Mouse (Mus musculus): ENCODE results near the gene Ephb2. TPM values are rescaled to one million over a fixed set of nuclear protein-coding genes. Genes with fewer than 3 reads are reported as not detected.

Gene Ephb2
- polyA plus RNA-seq, 1 experiment: 10.4 TPM

- Histone ChIP-seq H3K36me3 (ENCODE audit: control insufficient read depth, insufficient read depth, low read length) (no peaks in the 10 kb centered on the region), H3K27ac (ENCODE audit: insufficient read depth, low read depth, low read length) (no peak overlapping the region), H3K4me1 (ENCODE audit: control insufficient read depth, insufficient read depth, low read length) (no peaks in the 10 kb centered on the region), H3K27me3 (replicated peaks; ENCODE audit: control insufficient read depth, insufficient read depth, low read length) (no peaks in the 10 kb centered on the region), H3K4me3 (ENCODE audit: insufficient read depth, low read depth, low read length) (no peak overlapping the region)
- DNase-seq: no peak
- TF ChIP-seq POLR2A (IDR thresholded peaks at IDR 0.05; ENCODE audit: low read depth, low read length): no peak
- TF ChIP-seq CTCF (conservative IDR thresholded peaks at IDR 0.05; ENCODE audit: insufficient read depth, insufficient read length, low read depth, low read length): no peak
- 91% methylated on average over 6 of the region's 6 CpGs for WGBS
Observed at GRCm38 (mm10) chr4:136697325-136697724, 138.5 kb downstream of the Ephb2 start.

DNA sequence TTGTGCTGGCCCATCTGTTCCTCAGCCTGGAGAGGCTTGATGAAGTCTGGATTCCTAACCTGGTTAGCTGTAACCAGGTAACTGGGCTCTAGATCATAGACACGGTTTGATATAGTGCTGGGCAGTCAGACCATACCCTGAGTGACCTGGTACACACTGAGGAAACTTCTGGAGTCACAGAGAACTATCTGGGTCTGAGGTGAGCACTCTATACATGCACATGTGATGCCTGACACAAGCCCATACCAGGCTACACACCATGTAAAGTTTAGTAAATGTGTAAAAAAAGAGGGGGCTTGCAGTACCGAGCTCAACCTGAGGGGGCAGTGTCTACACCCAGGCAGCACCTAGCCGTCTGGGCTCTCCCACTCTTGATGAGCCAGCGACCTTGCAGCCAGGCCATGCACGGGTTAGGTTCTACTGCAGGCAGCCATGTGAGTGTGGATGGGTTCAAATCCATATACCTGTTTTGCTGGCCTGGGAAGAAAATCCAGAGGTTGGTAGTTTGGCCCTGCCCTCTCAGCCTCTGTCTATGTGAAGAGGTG, 139.3 kb downstream of the Ephb2 start:
- no peaks in the 10 kb centered on the region for H3K27me3 ChIP-seq (replicated peaks; ENCODE audit: control insufficient read depth, insufficient read depth, low read length)
- H3K4me3 ChIP-seq (ENCODE audit: insufficient read depth, low read depth, low read length): no peak overlapping the region
- H3K27ac ChIP-seq (ENCODE audit: insufficient read depth, low read depth, low read length): no peak overlapping the region
- no peak for TF ChIP-seq POLR2A (IDR thresholded peaks at IDR 0.05; ENCODE audit: low read depth, low read length)
- TF ChIP-seq CTCF (conservative IDR thresholded peaks at IDR 0.05; ENCODE audit: insufficient read depth, insufficient read length, low read depth, low read length): peak; percentile 92
- peak; percentile 60 for DNase-seq
- H3K4me1 ChIP-seq (ENCODE audit: control insufficient read depth, insufficient read depth, low read length): no peaks in the 10 kb centered on the region
- 19% methylated on average over 5 of the region's 5 CpGs for WGBS
- H3K36me3 ChIP-seq (ENCODE audit: control insufficient read depth, insufficient read depth, low read length): no peaks in the 10 kb centered on the region

GRCm38 (mm10) chr4:136695696-136696095, 140.1 kb downstream of the Ephb2 start:
- Histone ChIP-seq H3K36me3 (ENCODE audit: control insufficient read depth, insufficient read depth, low read length) (no peaks in the 10 kb centered on the region), H3K27me3 (replicated peaks; ENCODE audit: control insufficient read depth, insufficient read depth, low read length) (no peaks in the 10 kb centered on the region), H3K4me3 (ENCODE audit: insufficient read depth, low read depth, low read length) (no peak overlapping the region), H3K27ac (ENCODE audit: insufficient read depth, low read depth, low read length) (no peak overlapping the region), H3K4me1 (ENCODE audit: control insufficient read depth, insufficient read depth, low read length) (no peaks in the 10 kb centered on the region)
- 86% methylated on average over 9 of the region's 9 CpGs for WGBS
- no peak for TF ChIP-seq POLR2A (IDR thresholded peaks at IDR 0.05; ENCODE audit: low read depth, low read length)
- TF ChIP-seq CTCF (conservative IDR thresholded peaks at IDR 0.05; ENCODE audit: insufficient read depth, insufficient read length, low read depth, low read length): no peak
- DNase-seq: no peak

GRCm38 (mm10) chr4:136690034-136690433, 145.8 kb downstream of the Ephb2 start:
- H3K27me3 ChIP-seq (replicated peaks; ENCODE audit: control insufficient read depth, insufficient read depth, low read length): no peaks in the 10 kb centered on the region
- H3K36me3 ChIP-seq (ENCODE audit: control insufficient read depth, insufficient read depth, low read length): no peaks in the 10 kb centered on the region
- DNase-seq: no peak
- H3K4me1 ChIP-seq (ENCODE audit: control insufficient read depth, insufficient read depth, low read length): no peaks in the 10 kb centered on the region
- H3K27ac ChIP-seq (ENCODE audit: insufficient read depth, low read depth, low read length): no peak overlapping the region
- no peak overlapping the region for H3K4me3 ChIP-seq (ENCODE audit: insufficient read depth, low read depth, low read length)
- no peak for TF ChIP-seq POLR2A (IDR thresholded peaks at IDR 0.05; ENCODE audit: low read depth, low read length)
- TF ChIP-seq CTCF (conservative IDR thresholded peaks at IDR 0.05; ENCODE audit: insufficient read depth, insufficient read length, low read depth, low read length): no peak
- 78% methylated on average over 12 of the region's 12 CpGs for WGBS

DNA sequence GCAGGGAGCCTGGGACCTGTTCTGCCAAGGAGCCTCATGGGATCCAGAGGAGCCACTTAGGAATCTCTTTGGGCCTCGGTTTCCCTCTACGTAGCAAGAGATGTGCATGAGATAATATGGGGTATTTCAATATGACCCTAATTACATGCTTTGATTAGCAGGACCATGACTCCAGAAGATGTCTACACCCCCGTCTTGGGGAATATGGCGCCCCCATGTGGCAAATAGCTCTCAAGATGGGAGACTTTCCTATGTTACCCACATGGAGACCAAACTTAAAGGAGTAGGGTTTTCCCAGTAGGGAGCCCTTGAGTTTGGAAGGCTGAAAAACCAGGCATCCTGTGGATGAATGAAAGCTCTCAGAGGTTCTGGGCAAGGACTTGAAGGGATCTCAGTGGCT, 147.7 kb downstream of the Ephb2 start:
- TF ChIP-seq CTCF (conservative IDR thresholded peaks at IDR 0.05; ENCODE audit: insufficient read depth, insufficient read length, low read depth, low read length): no peak
- no peak for TF ChIP-seq POLR2A (IDR thresholded peaks at IDR 0.05; ENCODE audit: low read depth, low read length)
- Histone ChIP-seq H3K27ac (ENCODE audit: insufficient read depth, low read depth, low read length) (no peak overlapping the region), H3K27me3 (replicated peaks; ENCODE audit: control insufficient read depth, insufficient read depth, low read length) (no peaks in the 10 kb centered on the region), H3K4me1 (ENCODE audit: control insufficient read depth, insufficient read depth, low read length) (no peaks in the 10 kb centered on the region), H3K4me3 (ENCODE audit: insufficient read depth, low read depth, low read length) (no peak overlapping the region), H3K36me3 (ENCODE audit: control insufficient read depth, insufficient read depth, low read length) (no peaks in the 10 kb centered on the region)
- no peak for DNase-seq
- WGBS: 69% methylated on average over 4 of the region's 4 CpGs

DNA sequence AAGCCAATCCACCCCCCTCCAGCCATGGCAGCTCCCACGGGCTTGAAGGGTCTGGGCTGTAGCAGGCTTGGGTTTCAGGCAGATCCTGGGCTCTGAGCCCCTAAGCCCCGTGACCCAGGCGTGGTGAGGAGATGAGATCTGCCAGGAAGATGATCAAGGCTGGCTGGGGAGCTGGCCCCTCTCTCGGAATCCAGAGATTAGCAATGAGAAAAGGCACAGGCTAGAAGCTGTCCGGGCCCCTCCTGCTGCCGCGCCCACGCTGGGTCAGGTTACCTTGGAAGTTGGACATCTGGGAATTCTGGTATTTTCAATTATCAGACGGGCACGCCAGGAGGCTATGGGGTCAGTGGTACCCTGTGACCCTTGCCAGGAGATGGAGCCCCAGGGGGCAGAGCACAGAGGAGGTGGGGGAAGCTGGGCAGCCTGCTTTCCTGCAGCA, 150.3 kb downstream of the Ephb2 start:
- DNase-seq: no peak
- H3K27ac ChIP-seq (ENCODE audit: insufficient read depth, low read depth, low read length): no peak overlapping the region
- 68% methylated on average over 10 of the region's 10 CpGs for WGBS
- H3K27me3 ChIP-seq (replicated peaks; ENCODE audit: control insufficient read depth, insufficient read depth, low read length): no peaks in the 10 kb centered on the region
- H3K4me3 ChIP-seq (ENCODE audit: insufficient read depth, low read depth, low read length): no peak overlapping the region
- H3K4me1 ChIP-seq (ENCODE audit: control insufficient read depth, insufficient read depth, low read length): no peaks in the 10 kb centered on the region
- no peaks in the 10 kb centered on the region for H3K36me3 ChIP-seq (ENCODE audit: control insufficient read depth, insufficient read depth, low read length)
- TF ChIP-seq POLR2A (IDR thresholded peaks at IDR 0.05; ENCODE audit: low read depth, low read length) (no peak), CTCF (conservative IDR thresholded peaks at IDR 0.05; ENCODE audit: insufficient read depth, insufficient read length, low read depth, low read length) (no peak)

- no peaks in the 10 kb centered on the region for H3K36me3 ChIP-seq (ENCODE audit: control insufficient read depth, insufficient read depth, low read length)
- H3K4me1 ChIP-seq (ENCODE audit: control insufficient read depth, insufficient read depth, low read length): no peaks in the 10 kb centered on the region
- H3K4me3 ChIP-seq (ENCODE audit: insufficient read depth, low read depth, low read length): no peak overlapping the region
- H3K27ac ChIP-seq (ENCODE audit: insufficient read depth, low read depth, low read length): no peak overlapping the region
- no peak for DNase-seq
- H3K27me3 ChIP-seq (replicated peaks; ENCODE audit: control insufficient read depth, insufficient read depth, low read length): no peaks in the 10 kb centered on the region
- TF ChIP-seq CTCF (conservative IDR thresholded peaks at IDR 0.05; ENCODE audit: insufficient read depth, insufficient read length, low read depth, low read length) (no peak), POLR2A (IDR thresholded peaks at IDR 0.05; ENCODE audit: low read depth, low read length) (no peak)
- 69% methylated on average over 6 of the region's 6 CpGs for WGBS
Observed at GRCm38 (mm10) chr4:136684485-136684884, 151.3 kb downstream of the Ephb2 start.
